Mouse (Mus musculus): ENCODE measurements around the gene Lama2. TPM values are rescaled to one million over a fixed set of nuclear protein-coding genes. Genes with fewer than 3 reads are reported as not detected.

Gene Lama2
- polyA plus RNA-seq (2015; fragmentation: Nextera tagmentation; extraction: Ambion mirVana), result 3.3 and 4.6 TPM in 2 replicates

DNA sequence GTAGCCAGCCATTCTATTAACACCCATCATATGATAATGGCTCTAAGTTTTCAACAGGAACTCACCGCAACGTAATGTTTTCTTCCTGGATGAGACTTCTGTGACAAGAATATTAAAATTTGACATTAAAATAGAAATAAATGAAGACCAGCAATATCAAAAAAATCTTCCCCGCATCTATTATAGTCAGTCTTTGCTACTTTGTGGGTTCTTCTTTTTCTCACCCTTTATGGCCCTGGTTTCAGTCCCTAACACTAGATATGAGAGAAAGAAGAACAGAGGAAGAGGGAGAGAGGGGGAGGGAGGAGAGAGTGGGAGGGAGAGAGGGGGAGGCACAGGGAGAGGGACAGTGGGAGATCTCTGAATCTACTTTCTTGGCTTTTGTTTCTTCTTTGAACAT, at the start of gene Lama2:
Lama2 (minus strand) TSS at position 101 of the 400 bp plus-strand sequence.
- H3K4me2 ChIP-seq (replicated peaks), result no peak within 1 kb of the TSS
- no peak within 1 kb of the TSS for H3K9ac ChIP-seq (replicated peaks)
- no peak for ATAC-seq
- H3K4me1 ChIP-seq (replicated peaks), result peaks cover 10% of the 10 kb centered on the region
- no peaks in the 10 kb centered on the region for H3K9me3 ChIP-seq
- no peaks in the 10 kb centered on the region for H3K36me3 ChIP-seq
- no peak within 1 kb of the TSS for H3K27ac ChIP-seq
- no peaks in the 10 kb centered on the region for H3K27me3 ChIP-seq
- 98% methylated on average over 3 of the region's 3 CpGs for WGBS
- H3K4me3 ChIP-seq (replicated peaks), result no peak within 1 kb of the TSS

DNA sequence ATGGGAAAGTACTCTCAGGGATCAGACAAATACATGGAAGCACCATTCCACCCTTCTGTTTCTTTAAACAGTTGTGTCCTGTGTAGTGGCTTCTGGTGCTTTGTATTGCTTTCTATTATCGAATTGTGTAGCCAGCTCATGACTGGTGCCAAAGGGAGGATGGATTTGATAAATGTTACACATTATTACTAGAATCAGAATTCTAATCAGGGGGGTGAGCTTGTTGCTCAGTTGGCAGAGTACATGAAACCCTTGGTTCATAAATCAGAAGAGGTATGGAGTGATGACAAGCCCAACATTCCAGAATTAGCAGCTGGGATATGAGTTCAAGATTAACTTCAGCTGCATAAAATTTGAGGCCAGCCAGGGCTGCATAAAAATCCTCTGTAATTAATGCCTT, 44.8 kb upstream of the Lama2 start:
- no peak for ATAC-seq
- WGBS, result 85% methylated on average over 1 of the region's 1 CpGs

DNA sequence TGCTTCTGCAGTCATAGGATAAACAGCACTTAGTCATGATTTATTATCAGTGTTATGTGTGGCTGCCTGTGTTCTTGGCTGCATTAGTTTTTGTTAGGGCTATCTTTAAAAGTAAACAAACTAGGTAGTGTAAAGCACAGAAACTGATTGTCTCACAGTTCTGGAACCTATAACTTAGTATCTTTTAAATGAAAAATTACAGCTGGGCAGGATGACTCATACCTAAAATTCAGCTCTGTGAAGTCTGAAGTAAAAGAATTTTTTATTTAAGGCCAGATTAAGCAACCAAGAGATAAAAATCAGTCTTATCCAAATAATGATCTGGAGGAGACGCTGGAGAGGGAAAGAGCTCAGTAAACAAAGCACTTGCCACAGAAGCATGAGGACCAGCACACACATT, 43.8 kb upstream of the Lama2 start:
- Histone ChIP-seq H3K4me2 (replicated peaks) (no peak overlapping the region), H3K9ac (replicated peaks) (no peak overlapping the region), H3K4me1 (replicated peaks) (no peaks in the 10 kb centered on the region), H3K27me3 (no peaks in the 10 kb centered on the region), H3K27ac (no peak overlapping the region), H3K36me3 (no peaks in the 10 kb centered on the region), H3K4me3 (replicated peaks) (no peak overlapping the region), H3K9me3 (no peaks in the 10 kb centered on the region)
- ATAC-seq, result no peak
- WGBS, result 83% methylated on average over 1 of the region's 1 CpGs

More for the DNA sequence above, 44.8 kb upstream of the Lama2 start:
- Histone ChIP-seq H3K9me3 (no peaks in the 10 kb centered on the region), H3K27ac (no peak overlapping the region), H3K4me1 (replicated peaks) (no peaks in the 10 kb centered on the region), H3K27me3 (no peaks in the 10 kb centered on the region), H3K36me3 (no peaks in the 10 kb centered on the region), H3K4me3 (replicated peaks) (no peak overlapping the region), H3K9ac (replicated peaks) (no peak overlapping the region), H3K4me2 (replicated peaks) (no peak overlapping the region)

DNA sequence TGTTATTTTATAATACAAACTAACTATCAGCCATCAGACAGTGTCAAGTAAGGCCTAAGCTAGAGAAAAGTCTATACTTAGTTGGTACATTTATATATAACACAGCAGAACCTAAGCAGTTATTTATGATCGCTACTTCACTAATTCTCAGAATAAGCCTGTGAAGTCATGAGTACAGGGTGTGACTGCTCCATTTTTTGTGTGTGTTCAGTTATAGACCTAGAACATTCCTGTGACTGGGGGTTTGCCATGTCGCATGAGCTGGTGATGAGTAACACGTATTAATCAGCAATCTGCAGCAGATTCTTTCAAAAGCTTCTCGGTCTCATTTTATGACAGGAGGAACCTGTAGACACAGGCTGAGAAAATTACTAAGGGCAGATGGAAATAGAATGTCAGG, 34.6 kb upstream of the Lama2 start:
- no peak for ATAC-seq
- Histone ChIP-seq H3K9ac (replicated peaks) (no peak overlapping the region), H3K4me1 (replicated peaks) (no peaks in the 10 kb centered on the region), H3K9me3 (no peaks in the 10 kb centered on the region), H3K4me3 (replicated peaks) (no peak overlapping the region), H3K36me3 (no peaks in the 10 kb centered on the region), H3K27ac (no peak overlapping the region), H3K27me3 (no peaks in the 10 kb centered on the region), H3K4me2 (replicated peaks) (no peak overlapping the region)
- WGBS, result 94% methylated on average over 4 of the region's 4 CpGs

DNA sequence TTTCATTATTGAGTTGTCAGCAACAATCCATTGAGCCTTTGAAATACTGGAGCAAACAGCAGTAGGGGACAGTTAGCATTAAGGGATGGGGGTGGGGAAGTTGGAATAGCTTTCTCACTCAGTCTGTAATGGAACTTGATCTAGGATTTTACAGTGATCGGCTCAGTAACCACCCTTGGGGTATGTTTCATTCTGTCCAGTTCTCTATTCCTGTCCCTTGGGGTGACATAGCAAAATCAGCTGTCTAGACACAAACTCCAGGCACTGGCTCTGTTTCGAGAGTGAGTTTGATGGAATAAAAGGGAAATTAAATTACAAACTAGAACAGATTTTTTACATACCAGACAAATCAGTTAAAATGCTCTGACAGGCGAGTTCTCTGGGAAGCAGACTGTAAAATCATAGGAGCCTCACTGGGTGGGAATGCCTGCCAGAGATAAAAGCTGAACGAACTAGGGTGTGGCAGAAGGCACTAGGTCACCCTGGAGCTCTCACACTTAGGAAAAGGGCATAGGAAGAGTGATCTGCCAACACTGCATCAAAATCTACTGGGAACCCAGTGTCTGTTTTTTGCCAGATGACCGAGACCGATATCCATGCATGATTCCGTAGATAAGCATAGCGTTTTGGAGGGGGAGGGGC, 33.3 kb upstream of the Lama2 start:
- H3K27me3 ChIP-seq, result no peaks in the 10 kb centered on the region
- no peak overlapping the region for H3K4me3 ChIP-seq (replicated peaks)
- no peak overlapping the region for H3K4me2 ChIP-seq (replicated peaks)
- H3K36me3 ChIP-seq, result no peaks in the 10 kb centered on the region
- H3K27ac ChIP-seq, result no peak overlapping the region
- no peaks in the 10 kb centered on the region for H3K9me3 ChIP-seq
- no peak for ATAC-seq
- no peak overlapping the region for H3K9ac ChIP-seq (replicated peaks)
- WGBS, result 76% methylated on average over 8 of the region's 8 CpGs
- H3K4me1 ChIP-seq (replicated peaks), result no peaks in the 10 kb centered on the region

DNA sequence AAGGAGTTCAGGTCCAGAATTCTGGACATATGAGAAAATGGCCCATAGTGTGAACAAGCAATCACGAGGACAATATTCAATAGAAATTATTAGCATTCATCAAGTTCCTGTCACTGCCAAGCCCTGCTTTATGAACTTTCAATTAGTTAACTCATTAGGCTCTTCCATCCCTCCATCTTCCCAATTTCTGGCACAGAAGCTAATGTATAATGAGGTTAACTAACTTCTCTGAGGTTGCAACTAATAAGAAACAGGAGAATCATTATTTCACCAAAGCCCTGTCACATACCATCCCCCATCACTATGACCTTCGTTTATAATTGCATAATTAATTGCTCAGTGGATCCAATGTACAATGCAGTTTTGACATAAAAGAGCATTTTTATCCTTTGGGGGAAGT, 16.2 kb upstream of the Lama2 start:
- Histone ChIP-seq H3K27ac (no peak overlapping the region), H3K9ac (replicated peaks) (no peak overlapping the region), H3K36me3 (no peaks in the 10 kb centered on the region), H3K4me2 (replicated peaks) (no peak overlapping the region), H3K9me3 (no peaks in the 10 kb centered on the region), H3K27me3 (no peaks in the 10 kb centered on the region), H3K4me3 (replicated peaks) (no peak overlapping the region), H3K4me1 (replicated peaks) (no peaks in the 10 kb centered on the region)
- ATAC-seq, result no peak
- WGBS, result 67% methylated on average over 2 of the region's 2 CpGs

DNA sequence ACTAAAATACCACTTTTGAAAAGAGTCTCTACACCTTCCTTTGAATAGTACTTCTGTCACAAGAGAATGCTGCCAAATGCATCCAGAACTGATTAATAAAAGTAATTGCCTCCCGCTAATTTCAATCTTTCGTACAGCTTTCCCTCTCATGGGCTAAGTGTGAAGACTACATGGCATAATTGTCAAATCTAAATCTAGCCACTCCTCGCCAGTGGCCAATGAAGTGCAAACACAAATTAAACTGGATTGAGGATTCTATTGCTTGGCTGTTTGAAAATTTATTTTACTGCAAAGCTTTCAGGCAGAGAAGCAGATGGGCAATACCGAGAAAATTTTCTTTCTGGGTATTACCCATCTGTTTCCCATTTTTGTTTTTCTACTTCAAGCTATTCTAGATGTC, 11.4 kb upstream of the Lama2 start:
- no peak overlapping the region for H3K4me3 ChIP-seq (replicated peaks)
- H3K4me2 ChIP-seq (replicated peaks), result no peak overlapping the region
- no peaks in the 10 kb centered on the region for H3K36me3 ChIP-seq
- H3K27ac ChIP-seq, result no peak overlapping the region
- no peaks in the 10 kb centered on the region for H3K4me1 ChIP-seq (replicated peaks)
- WGBS, result 81% methylated on average over 4 of the region's 4 CpGs
- ATAC-seq, result no peak
- no peaks in the 10 kb centered on the region for H3K9me3 ChIP-seq
- no peaks in the 10 kb centered on the region for H3K27me3 ChIP-seq
- H3K9ac ChIP-seq (replicated peaks), result no peak overlapping the region

DNA sequence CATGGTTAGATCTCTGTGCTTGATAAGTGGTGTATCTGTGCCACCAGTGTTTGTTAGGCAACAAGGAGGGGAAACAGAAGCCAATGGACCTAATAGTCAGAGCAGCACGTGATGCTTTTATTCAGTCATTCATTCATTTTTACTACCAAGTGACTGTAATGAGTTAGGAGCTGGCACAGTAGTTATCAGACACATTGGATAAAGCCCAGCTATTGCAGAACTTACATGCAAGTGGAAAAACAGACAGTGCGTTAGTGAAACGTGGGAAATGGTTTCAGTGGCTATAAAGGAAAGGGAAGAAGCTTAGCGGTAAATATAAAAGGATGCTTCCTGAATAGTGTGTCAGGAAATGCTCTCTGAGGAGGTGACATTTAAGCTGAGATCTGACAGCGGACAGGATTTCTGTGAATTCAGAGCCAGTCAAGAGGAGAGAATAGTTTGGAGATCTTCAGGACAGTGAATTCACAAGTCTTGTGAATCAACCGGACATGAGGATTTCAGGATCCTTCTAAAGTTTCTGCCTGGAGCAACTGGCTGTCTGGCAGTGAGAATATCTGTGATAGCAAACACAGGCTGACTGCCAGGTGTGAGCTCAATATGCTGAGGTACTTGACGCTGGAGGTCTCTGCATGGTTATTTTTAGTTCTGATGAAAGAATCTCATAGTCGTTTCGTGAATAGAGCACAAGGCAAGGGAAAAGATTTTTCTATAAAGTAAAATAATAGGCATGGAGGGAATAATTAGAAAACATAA, 2.3 kb upstream of the Lama2 start:
- no peak for ATAC-seq
- 84% methylated on average over 9 of the region's 9 CpGs for WGBS

DNA sequence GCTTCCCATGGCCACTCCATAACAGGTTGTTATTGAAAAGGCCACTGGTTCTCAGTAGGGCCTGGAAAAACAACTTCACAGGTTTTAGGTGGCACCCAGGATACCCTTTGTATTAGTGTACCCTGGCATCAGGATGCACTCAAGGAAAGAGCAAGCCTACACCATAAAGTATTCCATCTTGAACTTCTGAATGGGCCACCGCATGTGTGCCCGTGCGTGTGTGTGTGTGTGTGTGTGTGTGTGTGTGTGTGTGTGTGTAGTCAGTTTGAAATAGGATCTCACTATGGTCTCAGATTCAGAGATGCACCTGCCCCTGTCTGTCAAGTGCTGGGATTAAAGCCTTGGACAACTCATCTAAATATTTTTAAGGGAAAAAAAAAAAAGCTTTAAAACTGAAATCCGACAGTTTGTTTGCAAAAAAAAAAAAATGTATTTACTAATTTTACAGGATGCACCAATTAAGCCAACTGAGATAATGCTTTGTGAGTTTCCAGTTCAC, 2.0 kb downstream of the Lama2 start:
- no peak for ATAC-seq
- no peaks in the 10 kb centered on the region for H3K36me3 ChIP-seq
- WGBS, result 78% methylated on average over 4 of the region's 4 CpGs

More for the DNA sequence above, 2.3 kb upstream of the Lama2 start:
- H3K27ac ChIP-seq, result no peak overlapping the region
- H3K4me1 ChIP-seq (replicated peaks), result no peaks in the 10 kb centered on the region
- no peaks in the 10 kb centered on the region for H3K9me3 ChIP-seq
- no peaks in the 10 kb centered on the region for H3K27me3 ChIP-seq
- no peaks in the 10 kb centered on the region for H3K36me3 ChIP-seq
- no peak overlapping the region for H3K4me2 ChIP-seq (replicated peaks)
- no peak overlapping the region for H3K9ac ChIP-seq (replicated peaks)
- no peak overlapping the region for H3K4me3 ChIP-seq (replicated peaks)

DNA sequence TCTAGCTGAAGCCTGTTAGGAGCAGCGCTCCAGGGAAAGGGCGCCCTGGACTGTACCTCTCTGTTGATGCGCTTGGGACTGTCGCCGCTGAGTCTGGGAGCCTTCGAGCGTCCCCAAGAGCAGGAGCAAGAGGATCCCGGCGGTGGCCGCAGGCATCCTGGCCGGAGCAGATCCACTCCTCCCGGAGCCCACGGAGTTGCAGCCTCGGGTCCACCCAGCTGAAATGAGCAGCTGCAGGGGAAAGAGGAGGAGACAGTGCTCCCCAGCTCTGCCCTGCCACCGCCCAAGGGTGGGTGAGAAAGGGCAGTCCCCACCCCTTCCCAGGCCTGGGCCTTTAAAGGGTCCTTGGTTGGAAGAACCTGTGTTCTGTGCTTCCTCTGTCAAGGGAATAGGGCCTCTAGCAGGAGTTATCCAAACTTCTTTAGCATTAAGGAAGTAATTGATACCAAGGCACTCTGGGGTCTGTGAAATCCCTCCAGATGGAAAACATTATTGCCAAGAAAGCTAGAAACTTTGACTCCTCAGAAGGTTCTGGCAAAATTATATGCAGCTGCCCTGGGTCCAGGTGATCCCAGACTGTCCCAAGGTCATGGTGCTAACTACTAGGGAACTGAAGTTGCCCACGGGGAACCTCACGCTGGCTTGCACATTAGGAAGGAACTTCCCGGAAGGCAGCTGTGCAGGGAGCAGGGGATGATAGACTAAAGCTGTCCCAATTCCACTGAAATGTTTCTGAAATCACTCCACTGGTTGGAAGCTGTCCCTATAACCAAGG, 2.7 kb downstream of the Lama2 start:
- Histone ChIP-seq H3K36me3 (no peaks in the 10 kb centered on the region), H3K9ac (replicated peaks) (peak overlapping the region; percentile 46; the same call in 1 of the 2 replicates), H3K27ac (no peak overlapping the region), H3K4me1 (replicated peaks) (peaks cover 10% of the 10 kb centered on the region), H3K4me2 (replicated peaks) (peak overlapping the region; percentile 55), H3K27me3 (no peaks in the 10 kb centered on the region), H3K4me3 (replicated peaks) (peak overlapping the region; percentile 27), H3K9me3 (no peaks in the 10 kb centered on the region)
- peak; percentile 86 for ATAC-seq
- WGBS, result 15% methylated on average over 18 of the region's 18 CpGs

More for the DNA sequence above, 2.0 kb downstream of the Lama2 start:
- Histone ChIP-seq H3K9me3 (no peaks in the 10 kb centered on the region), H3K4me3 (replicated peaks) (no peak overlapping the region), H3K9ac (replicated peaks) (no peak overlapping the region), H3K4me1 (replicated peaks) (peaks cover 10% of the 10 kb centered on the region), H3K27ac (no peak overlapping the region), H3K4me2 (replicated peaks) (no peak overlapping the region), H3K27me3 (no peaks in the 10 kb centered on the region)

DNA sequence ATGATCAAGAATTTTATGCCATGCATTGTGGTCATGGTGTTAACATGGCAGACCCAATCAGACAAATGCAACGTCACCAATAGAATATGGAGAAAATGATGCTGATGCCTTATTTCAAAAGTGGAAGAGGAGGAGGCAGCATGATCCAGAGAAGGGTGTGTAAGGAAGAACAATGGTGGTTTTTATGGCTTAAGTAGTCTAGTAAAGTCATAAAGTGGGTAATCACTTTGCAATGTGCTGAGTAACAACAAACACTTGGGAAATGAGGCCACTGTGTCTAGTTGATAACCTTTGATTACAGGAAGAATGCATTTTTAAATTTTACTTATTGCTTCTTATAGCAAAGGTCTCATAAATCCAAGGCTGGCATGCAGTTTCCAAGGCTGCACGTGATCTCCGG, 23.9 kb downstream of the Lama2 start:
- H3K27me3 ChIP-seq, result no peaks in the 10 kb centered on the region
- H3K4me2 ChIP-seq (replicated peaks), result no peak overlapping the region
- no peak overlapping the region for H3K4me3 ChIP-seq (replicated peaks)
- H3K27ac ChIP-seq, result no peak overlapping the region
- no peaks in the 10 kb centered on the region for H3K4me1 ChIP-seq (replicated peaks)
- 93% methylated on average over 3 of the region's 3 CpGs for WGBS
- no peaks in the 10 kb centered on the region for H3K36me3 ChIP-seq
- H3K9ac ChIP-seq (replicated peaks), result no peak overlapping the region
- no peaks in the 10 kb centered on the region for H3K9me3 ChIP-seq
- ATAC-seq, result no peak

DNA sequence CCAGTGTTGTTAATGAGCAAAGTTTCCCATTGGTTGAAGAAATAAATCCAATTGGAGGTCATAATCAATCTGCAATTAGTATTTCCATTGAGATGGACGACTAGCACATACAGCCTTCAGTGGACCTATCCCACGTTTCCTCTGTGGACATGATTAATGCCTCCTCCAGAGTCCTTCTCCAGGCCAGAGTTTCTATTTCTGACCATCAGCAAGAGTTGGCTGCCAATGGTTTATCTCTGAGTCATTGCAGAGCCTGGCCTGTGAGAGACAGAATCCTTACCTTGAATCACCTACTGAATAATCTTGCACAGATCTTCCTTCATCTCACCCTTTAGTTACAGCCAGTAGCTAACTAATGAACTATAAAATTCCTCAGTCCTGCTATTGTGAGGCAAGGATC, 86.3 kb downstream of the Lama2 start:
- Histone ChIP-seq H3K36me3 (no peaks in the 10 kb centered on the region), H3K4me1 (replicated peaks) (no peaks in the 10 kb centered on the region), H3K9me3 (no peaks in the 10 kb centered on the region), H3K4me3 (replicated peaks) (no peak overlapping the region), H3K9ac (replicated peaks) (no peak overlapping the region), H3K4me2 (replicated peaks) (no peak overlapping the region), H3K27me3 (no peaks in the 10 kb centered on the region), H3K27ac (no peak overlapping the region)
- no peak for ATAC-seq
- 82% methylated on average over 2 of the region's 2 CpGs for WGBS

Measured in midbrain, embryonic 13.5 days (tissue).